Mouse (Mus musculus): ENCODE measurements around the gene Plekhg3.

Gene Plekhg3

GRCm38 (mm10) chr12:76552321-76552720 lies 21.6 kb downstream of the Plekhg3 start:
- DNase-seq (ENCODE audit: low spot score in 2 of 2), result no peak

GRCm38 (mm10) chr12:76552958-76553357 lies 22.3 kb downstream of the Plekhg3 start:
- DNase-seq (ENCODE audit: low spot score in 2 of 2), result no peak

GRCm38 (mm10) chr12:76553917-76554316 lies 23.2 kb downstream of the Plekhg3 start:
- no peak for DNase-seq (ENCODE audit: low spot score in 2 of 2)

- no peak for DNase-seq (ENCODE audit: low spot score in 2 of 2)
Measured at GRCm38 (mm10) chr12:76554392-76554791, 23.7 kb downstream of the Plekhg3 start.

GRCm38 (mm10) chr12:76554871-76555386 lies 24.2 kb downstream of the Plekhg3 start:
- DNase-seq (ENCODE audit: low spot score in 2 of 2), result no peak

- DNase-seq (ENCODE audit: low spot score in 2 of 2), result no peak
Measured at GRCm38 (mm10) chr12:76556187-76556586, 25.5 kb downstream of the Plekhg3 start.

GRCm38 (mm10) chr12:76556745-76557389 lies 26.2 kb downstream of the Plekhg3 start:
- no peak for DNase-seq (ENCODE audit: low spot score in 2 of 2)

- DNase-seq (ENCODE audit: low spot score in 2 of 2), result no peak
Measured at GRCm38 (mm10) chr12:76558206-76558605, 27.5 kb downstream of the Plekhg3 start.

- DNase-seq (ENCODE audit: low spot score in 2 of 2), result no peak
Measured at GRCm38 (mm10) chr12:76562196-76562595, 31.5 kb downstream of the Plekhg3 start.

GRCm38 (mm10) chr12:76566284-76566683 lies 35.6 kb downstream of the Plekhg3 start:
- DNase-seq (ENCODE audit: low spot score in 2 of 2), result no peak

GRCm38 (mm10) chr12:76570221-76570940 lies 39.7 kb downstream of the Plekhg3 start:
- no peak for DNase-seq (ENCODE audit: low spot score in 2 of 2)

GRCm38 (mm10) chr12:76571266-76571665 lies 40.6 kb downstream of the Plekhg3 start:
- no peak for DNase-seq (ENCODE audit: low spot score in 2 of 2)

- DNase-seq (ENCODE audit: low spot score in 2 of 2), result no peak
Measured at GRCm38 (mm10) chr12:76572261-76573251, 41.9 kb downstream of the Plekhg3 start.

GRCm38 (mm10) chr12:76573381-76573780 lies 42.7 kb downstream of the Plekhg3 start:
- DNase-seq (ENCODE audit: low spot score in 2 of 2), result no peak

GRCm38 (mm10) chr12:76574815-76575214 lies 44.1 kb downstream of the Plekhg3 start:
- DNase-seq (ENCODE audit: low spot score in 2 of 2), result no peak

- no peak for DNase-seq (ENCODE audit: low spot score in 2 of 2)
Measured at GRCm38 (mm10) chr12:76576061-76576460, 45.4 kb downstream of the Plekhg3 start.

GRCm38 (mm10) chr12:76576806-76577205 lies 46.1 kb downstream of the Plekhg3 start:
- no peak for DNase-seq (ENCODE audit: low spot score in 2 of 2)

GRCm38 (mm10) chr12:76577858-76578257 lies 47.2 kb downstream of the Plekhg3 start:
- no peak for DNase-seq (ENCODE audit: low spot score in 2 of 2)

GRCm38 (mm10) chr12:76578465-76578864 lies 47.8 kb downstream of the Plekhg3 start:
- DNase-seq (ENCODE audit: low spot score in 2 of 2), result no peak

GRCm38 (mm10) chr12:76579806-76580205 lies 49.1 kb downstream of the Plekhg3 start:
- no peak for DNase-seq (ENCODE audit: low spot score in 2 of 2)

- no peak for DNase-seq (ENCODE audit: low spot score in 2 of 2)
Measured at GRCm38 (mm10) chr12:76582139-76582538, 51.4 kb downstream of the Plekhg3 start.

GRCm38 (mm10) chr12:76582841-76583240 lies 52.1 kb downstream of the Plekhg3 start:
- no peak for DNase-seq (ENCODE audit: low spot score in 2 of 2)

Measured in left cerebral cortex, adult 9 months (tissue).